Mouse (Mus musculus) ES-E14 (cell line): ENCODE data around the gene Cidec. TPM values are rescaled to one million over a fixed set of nuclear protein-coding genes. Genes with fewer than 3 reads are reported as not detected.

ENCODE experiments used
- DNase-seq: peaks from one replicate; pipeline ENCODE4 v3.0.0-alpha.2; 2013; ENCODE audit warnings: low read depth, low spot score
- H3K27ac ChIP-seq: 2 replicates; pipeline ENCODE4 v1.5.1; 2012; ENCODE audit warnings: low read depth, mild to moderate bottlenecking, low read length, moderate library complexity, mixed read lengths; ENCODE audit not compliant: poor library complexity, insufficient read depth, severe bottlenecking
- H3K36me3 ChIP-seq: 2 replicates; pipeline ENCODE4 v1.6.1; 2012; ENCODE audit warnings: mild to moderate bottlenecking, low read length, moderate library complexity, mixed read lengths; ENCODE audit not compliant: control insufficient read depth, poor library complexity, insufficient read depth, severe bottlenecking
- H3K4me1 ChIP-seq, 2 experiments: fragments of 150-350 bp in 1 of 2; sonication (generic) in 1 of 2; 2 replicates each; pipeline ENCODE4 v1.6.1; 2012; ENCODE audit warnings: low read length in 2 of 2, mild to moderate bottlenecking in 1 of 2, mixed read lengths in 1 of 2; ENCODE audit not compliant: control insufficient read depth in 2 of 2, insufficient read depth in 2 of 2, poor library complexity in 1 of 2
- H3K4me3 ChIP-seq, 2 experiments: fragments of 150-350 bp in 1 of 2; sonication (generic) in 1 of 2; 2 replicates each; pipeline ENCODE4 v1.5.1; 2012; ENCODE audit warnings: low read length in 2 of 2, low read depth in 1 of 2, mild to moderate bottlenecking in 1 of 2, mixed read lengths in 1 of 2; ENCODE audit not compliant: insufficient read depth in 1 of 2, poor library complexity in 1 of 2, severe bottlenecking in 1 of 2
- H3K9ac ChIP-seq: 2 replicates; pipeline ENCODE4 v1.6.1; 2012; ENCODE audit warnings: low read depth, mild to moderate bottlenecking, low read length, mixed read lengths; ENCODE audit not compliant: poor library complexity, insufficient read depth, severe bottlenecking
- H3K9me3 ChIP-seq: fragments of 150-350 bp; sonication (generic); 2 replicates; pipeline ENCODE4 v1.6.1; 2012; ENCODE audit warnings: low read depth, mild to moderate bottlenecking, low read length; ENCODE audit not compliant: control insufficient read depth, insufficient read depth
- CHD2 ChIP-seq: IDR thresholded peaks from 2 replicates; pipeline ENCODE4 v1.6.1; 2014; ENCODE audit warnings: mild to moderate bottlenecking, low read depth, low read length, inconsistent platforms
- HCFC1 ChIP-seq: IDR thresholded peaks from 2 replicates; pipeline ENCODE4 v1.6.1; 2012; ENCODE audit warnings: low read length, inconsistent platforms, borderline replicate concordance; ENCODE audit not compliant: insufficient read depth
- MAFK ChIP-seq: IDR thresholded peaks from 2 replicates; pipeline ENCODE4 v1.6.1; 2014; ENCODE audit warnings: mild to moderate bottlenecking, low read depth, low read length, inconsistent platforms; ENCODE audit not compliant: insufficient read depth
- ZC3H11A ChIP-seq: IDR thresholded peaks from 2 replicates; pipeline ENCODE4 v1.6.1; 2012; ENCODE audit warnings: low read depth, mild to moderate bottlenecking, inconsistent platforms, low read length, borderline replicate concordance
- ZNF384 ChIP-seq: IDR thresholded peaks from 2 replicates; pipeline ENCODE4 v1.6.1; 2012; ENCODE audit warnings: low read depth, low read length, inconsistent platforms
- in situ Hi-C, 2 experiments: fragments of 600-800 bp; cut with MboI; formaldehyde crosslinking; loops; one replicate each; pipeline ENCODE4 v1.15.1; 2025; ENCODE audit warnings: low sequenced_read_pairs in 2 of 2, inconsistent platforms in 1 of 2; ENCODE audit not compliant: unreplicated experiment in 2 of 2
- total RNA-seq: library from RNA; depleted of rRNA; stranded (reverse); fragments of 300-350 nt; gene quantifications from 2 replicates; pipeline ENCODE4 v1.2.3, GENCODE M21; 2012

Gene Cidec
- total RNA-seq, 1 experiment, result 0.45 TPM

DNA sequence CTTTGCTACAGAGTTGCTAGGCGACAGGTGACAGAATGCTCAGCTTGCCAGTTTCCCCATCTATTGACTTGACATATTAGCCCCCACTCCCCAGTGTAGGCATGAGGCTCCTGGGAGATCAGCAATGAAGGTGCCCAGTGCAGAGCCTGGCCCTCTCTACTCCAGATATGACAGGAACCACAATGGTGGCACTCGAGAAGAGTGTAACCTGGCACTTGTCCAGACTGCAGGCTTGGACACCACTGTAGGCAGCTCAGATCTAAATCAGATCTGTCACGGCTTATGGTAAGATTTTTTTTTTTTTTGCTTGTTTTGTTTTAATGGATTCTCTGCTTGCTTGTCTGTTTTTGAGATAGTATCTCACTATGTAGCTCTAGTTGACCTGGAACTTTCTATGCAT, 1.9 kb downstream of the Cidec start:
- no peak overlapping the region for H3K4me3 ChIP-seq
- in situ Hi-C loops, result no loop called here
- TF ChIP-seq ZNF384, result no peak
- TF ChIP-seq HCFC1, result no peak
- no peak for TF ChIP-seq MAFK
- no peak for TF ChIP-seq ZC3H11A
- no peak for TF ChIP-seq CHD2
- no peaks in the 10 kb centered on the region for H3K36me3 ChIP-seq
- H3K9me3 ChIP-seq, result no peaks in the 10 kb centered on the region
- H3K9ac ChIP-seq, result no peak overlapping the region
- H3K27ac ChIP-seq, result no peak overlapping the region
- H3K4me1 ChIP-seq, result no peaks in the 10 kb centered on the region
- DNase-seq, result no peak

- no peak overlapping the region for H3K4me3 ChIP-seq
- in situ Hi-C loops, result no loop called here
- H3K36me3 ChIP-seq, result no peaks in the 10 kb centered on the region
- TF ChIP-seq HCFC1 (no peak), MAFK (no peak), ZC3H11A (no peak), CHD2 (no peak), ZNF384 (no peak)
- no peak overlapping the region for H3K27ac ChIP-seq
- DNase-seq, result no peak
- 0 out of 4 replicates have a peak, but pooled peaks cover 0 to 2% of the 10 kb centered on the region in 2 experiments for H3K4me1 ChIP-seq
- no peaks in the 10 kb centered on the region for H3K9me3 ChIP-seq
- H3K9ac ChIP-seq, result no peak overlapping the region
Observed at GRCm38 (mm10) chr6:113431801-113432200, 3.8 kb downstream of the Cidec start.

DNA sequence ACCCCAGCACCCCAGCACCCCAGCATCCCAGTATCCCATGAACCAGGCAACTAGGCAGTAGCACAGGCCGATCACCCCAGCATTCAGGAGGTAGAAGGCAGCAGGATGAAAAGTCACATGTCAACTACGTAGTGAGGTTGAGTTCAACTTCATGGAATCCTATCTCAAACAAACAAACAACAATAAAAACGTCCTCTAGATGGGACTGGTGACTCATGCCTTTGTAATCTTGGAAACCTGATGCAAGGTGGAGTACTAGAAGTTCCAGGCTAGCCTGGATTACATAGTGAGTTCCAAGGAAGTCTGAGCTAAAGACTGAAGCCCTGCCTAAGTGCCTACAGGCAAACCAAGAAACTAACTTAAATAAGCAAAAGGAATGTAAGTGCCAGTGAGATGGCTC, 4.7 kb downstream of the Cidec start:
- in situ Hi-C loops, result no loop called here

DNA sequence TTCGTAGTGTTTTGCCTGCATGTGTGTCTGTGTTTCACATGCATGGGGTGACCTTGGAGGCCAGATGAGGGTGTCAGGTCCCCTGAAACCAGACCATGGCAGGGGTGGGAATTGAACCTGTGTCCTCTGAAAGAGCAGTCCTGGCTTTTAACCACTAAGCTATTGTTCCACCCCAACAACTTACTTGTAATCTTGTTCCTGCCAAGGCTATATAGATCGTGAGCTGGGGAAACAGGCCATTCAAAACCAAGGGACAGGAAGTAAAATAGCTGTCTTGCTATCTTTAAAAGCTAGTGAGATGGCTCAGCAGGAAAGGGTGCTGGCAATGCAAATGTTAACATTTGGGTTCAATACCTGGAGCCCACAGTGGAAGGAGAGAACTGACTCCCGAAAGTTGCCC, 5.6 kb downstream of the Cidec start:
- TF ChIP-seq ZC3H11A (no peak), HCFC1 (no peak), ZNF384 (no peak), CHD2 (no peak), MAFK (no peak)
- no peak overlapping the region for H3K4me3 ChIP-seq
- no peaks in the 10 kb centered on the region for H3K36me3 ChIP-seq
- H3K9me3 ChIP-seq, result no peaks in the 10 kb centered on the region
- in situ Hi-C loops, result no loop called here
- H3K9ac ChIP-seq, result no peak overlapping the region
- H3K4me1 ChIP-seq, result 0 out of 4 replicates have a peak, but pooled peaks cover 0 to 2% of the 10 kb centered on the region in 2 experiments
- no peak for DNase-seq
- no peak overlapping the region for H3K27ac ChIP-seq

More for the DNA sequence above, 4.7 kb downstream of the Cidec start:
- H3K9ac ChIP-seq, result no peak overlapping the region
- H3K9me3 ChIP-seq, result no peaks in the 10 kb centered on the region
- no peak overlapping the region for H3K4me3 ChIP-seq
- no peaks in the 10 kb centered on the region for H3K36me3 ChIP-seq
- no peak for DNase-seq
- H3K4me1 ChIP-seq, result 0 out of 4 replicates have a peak, but pooled peaks cover 0 to 2% of the 10 kb centered on the region in 2 experiments
- H3K27ac ChIP-seq, result no peak overlapping the region
- TF ChIP-seq CHD2 (no peak), ZC3H11A (no peak), HCFC1 (no peak), ZNF384 (no peak), MAFK (no peak)

DNA sequence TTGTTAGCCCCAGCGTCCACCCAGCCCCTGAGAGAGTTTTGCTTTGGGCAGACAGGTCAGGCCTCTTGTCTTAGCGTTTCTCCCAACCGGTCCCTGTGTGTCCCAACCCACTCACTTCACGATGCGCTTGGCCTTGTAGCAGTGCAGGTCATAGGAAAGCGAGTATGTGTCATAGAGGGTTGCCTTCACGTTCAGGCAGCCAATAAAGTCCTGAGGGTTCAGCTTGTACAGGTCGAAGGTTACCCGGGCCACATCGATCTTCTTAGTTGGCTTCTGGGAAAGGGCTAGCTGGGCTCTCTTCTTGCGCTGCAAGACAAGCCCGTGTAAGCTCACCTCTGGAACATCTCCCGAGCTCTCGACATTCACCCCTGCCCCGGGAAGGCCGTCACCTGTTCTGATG, 7.6 kb downstream of the Cidec start:
- Histone ChIP-seq H3K4me1 (0 out of 4 replicates have a peak, but pooled peaks cover 0 to 2% of the 10 kb centered on the region in 2 experiments), H3K9ac (no peak overlapping the region), H3K36me3 (no peaks in the 10 kb centered on the region), H3K4me3 (no peak overlapping the region), H3K27ac (no peak overlapping the region), H3K9me3 (no peaks in the 10 kb centered on the region)
- no peak for TF ChIP-seq CHD2
- no peak for TF ChIP-seq MAFK
- no peak for TF ChIP-seq ZNF384
- no peak for TF ChIP-seq HCFC1
- no peak for TF ChIP-seq ZC3H11A
- in situ Hi-C loops, result no loop called here
- DNase-seq, result no peak
